In the genomic region with DNA sequence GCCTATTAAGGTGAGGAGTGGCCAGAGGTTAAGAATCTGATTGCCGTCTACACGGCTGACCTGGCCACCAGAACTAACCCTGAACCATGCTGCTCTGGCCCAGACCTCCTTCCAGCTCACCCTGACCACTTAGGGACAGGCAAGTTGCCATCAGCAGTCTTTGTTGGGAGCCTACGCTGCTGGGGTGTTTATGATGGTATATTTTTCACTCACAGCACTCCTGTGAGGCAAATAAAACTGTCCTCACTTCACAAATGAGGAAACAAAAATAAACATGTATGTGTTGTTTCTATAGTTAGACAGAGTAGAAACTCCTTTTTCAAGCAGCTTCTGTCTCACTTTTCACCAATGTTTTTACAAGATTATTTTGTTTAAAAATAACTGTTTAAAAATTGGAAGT, we compare ENCODE assay signal across 22 mouse cellular contexts.
"Had no signal": no experiment of that assay in that cellular context is flagged by ENCODE, and none has a peak within 500 bp of the region (broad histone marks: within the 10 kb centered on the region; RNA-seq: fewer than 3 reads in every experiment).

No protein-coding gene starts in this region.

- H3K36me3 ChIP-seq: liver, embryonic 12.5 days; midbrain, embryonic 15.5 days; neural tube, embryonic 15.5 days; stomach, embryonic 15.5 days had no signal

- H3K9me3 ChIP-seq: kidney, embryonic 15.5 days; liver, embryonic 12.5 days; liver, embryonic 15.5 days; midbrain, embryonic 12.5 days; midbrain, embryonic 15.5 days; neural tube, embryonic 12.5 days; neural tube, embryonic 15.5 days; stomach, embryonic 15.5 days had no signal

- H3K27ac ChIP-seq: kidney, embryonic 15.5 days; liver, embryonic 12.5 days; liver, embryonic 15.5 days; macrophage; midbrain, embryonic 12.5 days; midbrain, embryonic 15.5 days; neural tube, embryonic 12.5 days; neural tube, embryonic 15.5 days; stomach, embryonic 15.5 days had no signal

- DNase-seq: kidney, adult 11 months; kidney, adult 8-10 months; kidney, postnatal 14 days; layer of hippocampus, adult 9-11 months; liver; lung, adult 18-20 months; right cerebral cortex, adult 18-20 months; right cerebral cortex, postnatal 25 days; spleen, adult 18-20 months; thymus, adult 2 months; thymus, postnatal 14 days; thymus, postnatal 4 days had no signal

- H3K27me3 ChIP-seq: kidney, embryonic 15.5 days; liver, embryonic 12.5 days; liver, embryonic 15.5 days; midbrain, embryonic 12.5 days; midbrain, embryonic 15.5 days; neural tube, embryonic 12.5 days; neural tube, embryonic 15.5 days; stomach, embryonic 15.5 days had no signal

- ATAC-seq: liver, embryonic 12.5 days; midbrain, embryonic 15.5 days had no signal

- H3K9ac ChIP-seq: kidney, embryonic 15.5 days; liver, embryonic 12.5 days; liver, embryonic 15.5 days; midbrain, embryonic 12.5 days; midbrain, embryonic 15.5 days; neural tube, embryonic 12.5 days; neural tube, embryonic 15.5 days; stomach, embryonic 15.5 days had no signal

- H3K4me2 ChIP-seq: kidney, embryonic 15.5 days; liver, embryonic 12.5 days; liver, embryonic 15.5 days; midbrain, embryonic 12.5 days; midbrain, embryonic 15.5 days; neural tube, embryonic 12.5 days; neural tube, embryonic 15.5 days; stomach, embryonic 15.5 days had no signal

- H3K4me3 ChIP-seq: kidney, embryonic 15.5 days; layer of hippocampus, adult 2 months; liver, embryonic 12.5 days; liver, embryonic 15.5 days; midbrain, embryonic 12.5 days; midbrain, embryonic 15.5 days; neural tube, embryonic 12.5 days; neural tube, embryonic 15.5 days; stomach, embryonic 15.5 days had no signal

- H3K4me1 ChIP-seq: liver, embryonic 15.5 days had no signal
